Mouse (Mus musculus) heart, postnatal 0 days (tissue): ENCODE data around the gene Psmb6.

Experiments
- CTCF ChIP-seq: IDR thresholded peaks from 2 replicates; pipeline ENCODE4 v1.5.1; 2016; ENCODE audit warnings: antibody characterized with exemption, control low read depth, low read depth
- EP300 ChIP-seq: IDR thresholded peaks from 2 replicates; pipeline ENCODE4 v1.6.1; 2016; ENCODE audit warnings: antibody characterized with exemption, low read depth

DNA sequence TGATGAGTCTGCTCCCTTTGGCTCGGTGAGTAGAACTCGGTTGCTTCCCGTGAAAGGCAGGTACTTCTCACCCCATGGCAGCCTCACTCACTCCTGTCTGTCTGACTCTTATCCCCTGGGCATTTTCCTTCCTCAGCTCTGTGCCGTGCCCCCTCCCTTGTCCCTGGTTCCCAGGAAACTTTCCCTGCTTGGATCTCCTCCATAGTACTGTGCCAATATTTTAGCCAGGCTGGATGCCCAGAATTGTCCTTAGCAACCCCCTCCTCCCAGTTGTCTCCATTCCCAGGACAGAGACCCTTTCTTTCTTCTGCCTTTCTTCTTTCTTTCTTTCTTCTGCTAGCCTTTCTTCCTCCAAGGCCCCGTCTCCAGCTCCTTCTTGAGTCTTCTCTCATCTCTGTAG, 16.2 kb downstream of the Psmb6 start:
- no peak for TF ChIP-seq EP300
- no peak for TF ChIP-seq CTCF
